Mouse (Mus musculus): ENCODE data around the gene Ankdd1a.

The Ankdd1a gene

GRCm38 (mm10) chr9:65519807-65520504 lies at the start of gene Ankdd1a:
TSS of gene Ankdd1a (minus strand) at chr9:65520193.
- no peak for DNase-seq

DNA sequence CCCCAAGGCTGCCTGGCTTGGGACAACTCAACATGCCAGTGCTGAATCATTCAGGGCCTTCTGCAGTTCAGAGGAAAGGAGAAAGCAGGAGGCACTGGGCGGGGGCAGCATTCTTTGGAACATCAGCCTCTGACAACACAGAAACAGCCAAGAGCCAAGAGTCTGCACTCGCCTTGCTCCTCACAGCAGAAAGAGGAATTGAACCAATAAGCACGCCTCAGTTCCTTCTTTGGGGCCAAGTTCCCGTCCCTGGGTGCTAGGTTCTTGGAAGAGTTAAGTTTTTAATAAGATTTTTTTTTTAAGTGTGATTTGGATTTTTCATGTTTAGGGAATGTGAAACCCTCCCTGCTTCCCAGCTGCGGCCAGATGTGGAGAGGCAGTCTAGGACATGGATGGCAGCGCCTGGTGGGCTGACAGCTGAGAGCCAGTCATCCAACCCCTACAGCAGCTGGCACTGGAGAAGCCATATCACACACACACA lies 49.5 kb upstream of the Ankdd1a start:
- DNase-seq = peak; percentile 34 to 42

DNA sequence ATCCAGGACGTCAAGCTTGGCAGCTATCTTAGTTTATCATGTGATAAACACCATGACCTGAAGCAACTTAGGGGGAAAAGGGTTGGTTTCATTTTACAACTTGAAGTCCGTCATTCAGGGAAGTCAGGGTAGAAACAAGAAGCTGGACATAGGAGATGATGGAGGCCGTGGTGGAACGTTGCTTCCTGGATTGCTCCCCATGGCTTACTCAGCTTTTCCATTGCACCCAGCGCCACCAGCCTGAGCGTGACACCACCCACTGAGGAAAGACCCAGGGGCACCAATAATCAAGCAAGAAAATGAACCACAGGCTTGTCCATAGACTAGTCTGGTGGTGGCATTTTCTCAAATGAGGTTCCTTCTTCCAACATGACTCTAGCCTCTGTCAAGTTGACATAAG lies 48.8 kb upstream of the Ankdd1a start:
- DNase-seq = no peak

GRCm38 (mm10) chr9:65564698-65565097 lies 44.7 kb upstream of the Ankdd1a start:
- DNase-seq = no peak

DNA sequence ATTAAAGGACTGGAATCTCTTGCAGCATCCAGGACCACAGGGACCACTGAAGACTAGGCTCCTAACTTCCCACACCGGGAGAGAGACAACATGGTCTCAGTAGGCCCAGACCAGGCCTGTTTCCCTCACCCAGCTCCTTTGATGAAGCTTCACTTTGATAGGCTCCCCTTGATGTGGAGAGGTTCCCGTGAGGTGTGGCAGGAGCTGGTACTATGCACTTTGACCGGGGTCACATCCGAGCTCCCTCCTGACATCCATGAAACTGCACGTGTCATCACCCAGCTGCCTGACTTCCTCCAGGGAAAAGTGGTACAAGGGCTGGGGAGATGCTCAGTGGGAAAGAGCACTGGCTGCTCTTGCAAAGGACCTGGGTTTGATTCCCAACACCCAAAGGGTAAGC lies 43.1 kb upstream of the Ankdd1a start:
- DNase-seq = no peak

DNA sequence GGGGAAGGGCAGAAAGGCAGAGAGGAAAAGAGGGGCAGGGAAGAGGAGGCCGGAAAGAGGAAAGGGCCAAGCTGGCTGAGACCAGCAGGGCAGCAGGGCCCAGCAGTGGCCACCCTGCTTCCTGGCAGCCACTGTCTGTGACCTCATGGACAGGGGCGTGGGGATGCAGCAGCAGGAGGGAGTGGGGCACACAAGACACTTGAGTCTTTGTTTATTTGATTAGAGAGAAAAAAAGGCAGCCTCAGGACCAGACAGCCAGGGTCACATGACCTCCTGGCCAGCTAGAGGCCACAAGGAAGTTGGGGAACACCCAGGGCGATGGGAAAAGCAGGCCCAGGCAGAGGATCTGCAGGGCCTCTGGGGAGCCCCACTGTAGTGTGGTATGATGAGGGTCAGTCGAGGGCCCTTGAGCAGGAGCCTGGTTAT lies 42.1 kb upstream of the Ankdd1a start:
- no peak for DNase-seq

DNA sequence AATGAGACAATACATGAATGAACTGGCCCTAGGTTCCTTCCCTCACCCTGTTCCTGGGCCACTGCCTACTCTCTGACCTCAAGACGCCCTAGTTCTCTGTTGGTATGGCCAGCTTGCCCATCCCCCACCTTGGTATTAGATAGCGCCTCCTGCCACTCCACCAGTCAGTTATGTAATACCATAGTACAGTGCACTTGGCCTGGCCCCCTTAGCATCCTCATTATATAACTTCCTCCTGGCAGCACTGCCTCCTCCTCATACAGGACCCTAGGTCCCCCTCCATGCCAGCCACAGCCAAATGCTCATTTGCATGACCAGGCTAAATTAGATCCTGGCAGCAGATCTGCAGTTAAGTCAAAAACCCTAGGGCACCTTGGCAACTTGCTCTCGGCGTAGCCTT lies 41.0 kb upstream of the Ankdd1a start:
- DNase-seq = no peak

DNA sequence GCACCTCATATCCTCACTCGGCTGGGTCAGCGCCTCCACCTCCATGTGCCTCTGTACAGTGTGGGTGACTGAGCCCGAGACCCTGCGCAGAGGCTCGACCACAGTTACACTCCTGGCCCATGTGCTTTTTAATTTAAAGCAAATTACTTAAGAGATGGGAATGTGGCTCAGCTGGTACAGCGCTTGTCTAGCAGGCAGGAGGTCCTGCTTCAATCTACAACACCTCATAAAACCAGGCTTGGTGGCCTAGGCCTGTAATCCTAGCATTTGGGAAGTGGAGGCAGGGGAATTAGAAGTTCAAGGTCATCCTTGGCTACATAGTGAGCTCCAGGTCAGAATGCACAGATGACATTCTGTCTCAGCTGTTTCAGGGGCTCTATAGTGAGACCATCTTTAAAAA lies 38.8 kb upstream of the Ankdd1a start:
- DNase-seq = no peak

DNA sequence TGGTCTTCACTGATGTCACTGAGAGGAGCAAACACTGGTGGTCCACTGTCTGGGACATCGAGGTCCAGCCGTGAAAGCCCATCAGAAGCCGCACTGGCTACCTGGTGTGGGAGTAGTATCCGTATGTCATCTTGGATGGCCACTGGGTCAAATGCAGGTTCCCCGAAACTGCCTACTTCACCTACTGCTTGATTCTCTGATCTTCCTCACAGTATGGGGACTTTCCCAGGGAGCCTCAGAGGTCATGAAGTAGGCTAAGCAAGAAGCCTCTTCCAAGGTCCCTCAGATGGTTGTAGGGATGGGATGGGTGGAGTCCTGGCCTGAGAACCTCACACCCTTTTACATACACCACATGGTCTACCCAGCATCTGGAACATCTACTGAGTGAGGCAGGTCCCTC lies 37.0 kb upstream of the Ankdd1a start:
- DNase-seq = no peak

DNA sequence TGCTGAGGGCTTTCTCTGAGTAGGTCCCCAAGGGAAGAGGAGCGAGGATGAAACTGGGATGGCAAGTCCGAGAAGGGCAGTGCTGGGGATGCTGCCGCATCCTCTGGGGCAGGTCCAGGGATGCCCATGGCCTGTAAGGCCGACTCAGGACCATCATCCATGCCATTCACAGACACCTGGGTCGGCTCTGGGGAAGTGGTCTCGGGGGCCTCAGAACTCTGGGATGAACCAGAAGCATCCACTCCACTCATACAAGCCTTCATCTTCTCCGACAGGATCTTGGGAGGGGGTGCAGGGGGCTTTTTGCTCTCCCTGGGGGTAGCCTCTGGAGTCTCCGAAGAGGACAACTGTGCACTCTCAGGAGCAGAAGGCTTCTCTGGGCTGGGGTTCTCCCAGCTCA lies 36.4 kb upstream of the Ankdd1a start:
- DNase-seq = no peak

DNA sequence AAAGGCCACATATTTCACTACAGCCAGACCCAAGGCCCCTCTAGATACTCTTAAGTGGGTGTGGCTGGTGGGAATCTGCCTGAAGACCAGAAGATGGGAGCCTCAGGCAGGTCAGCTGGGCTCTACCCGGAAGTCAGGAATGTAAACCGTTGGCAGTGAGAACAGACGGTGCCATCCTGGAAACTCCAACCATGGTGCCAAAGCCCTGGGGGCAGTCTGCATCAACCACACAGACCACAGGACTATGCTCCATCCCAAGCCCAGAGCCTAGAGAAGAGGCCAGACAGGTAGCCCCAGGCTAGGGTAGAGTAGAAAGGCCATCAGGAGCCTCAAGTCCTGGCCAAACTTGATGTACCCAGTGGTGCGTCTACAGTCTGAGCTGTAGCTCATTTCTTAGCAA lies 35.6 kb upstream of the Ankdd1a start:
- DNase-seq = no peak

GRCm38 (mm10) chr9:65555001-65555405 lies 35.0 kb upstream of the Ankdd1a start:
- no peak for DNase-seq

- no peak for DNase-seq
These were observed 32.7 kb upstream of the Ankdd1a start for GRCm38 (mm10) chr9:65552711-65553110.

DNA sequence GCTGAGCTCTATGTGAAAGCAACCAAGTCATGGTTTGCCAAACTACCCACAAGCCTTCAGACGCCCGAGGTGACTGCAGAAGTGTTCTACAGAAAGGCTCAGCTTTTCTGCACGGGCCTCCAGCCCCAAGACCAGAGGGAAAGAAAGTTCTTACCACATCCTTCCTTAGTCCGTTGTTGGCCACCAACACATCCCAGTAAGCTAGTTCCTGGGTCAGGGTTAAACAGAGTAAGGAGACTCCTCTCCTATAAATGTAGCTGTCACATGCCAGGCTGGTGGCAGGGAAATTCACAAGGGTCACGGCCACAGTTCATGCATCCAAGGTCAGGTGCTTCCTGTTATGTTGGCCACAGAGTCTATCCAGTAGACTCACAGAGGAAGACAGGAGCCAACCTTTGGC lies 32.1 kb upstream of the Ankdd1a start:
- DNase-seq = peak; percentile 47 to 48

- peak; percentile 79 to 84 for DNase-seq
These were observed 31.0 kb upstream of the Ankdd1a start for GRCm38 (mm10) chr9:65551035-65551434.

DNA sequence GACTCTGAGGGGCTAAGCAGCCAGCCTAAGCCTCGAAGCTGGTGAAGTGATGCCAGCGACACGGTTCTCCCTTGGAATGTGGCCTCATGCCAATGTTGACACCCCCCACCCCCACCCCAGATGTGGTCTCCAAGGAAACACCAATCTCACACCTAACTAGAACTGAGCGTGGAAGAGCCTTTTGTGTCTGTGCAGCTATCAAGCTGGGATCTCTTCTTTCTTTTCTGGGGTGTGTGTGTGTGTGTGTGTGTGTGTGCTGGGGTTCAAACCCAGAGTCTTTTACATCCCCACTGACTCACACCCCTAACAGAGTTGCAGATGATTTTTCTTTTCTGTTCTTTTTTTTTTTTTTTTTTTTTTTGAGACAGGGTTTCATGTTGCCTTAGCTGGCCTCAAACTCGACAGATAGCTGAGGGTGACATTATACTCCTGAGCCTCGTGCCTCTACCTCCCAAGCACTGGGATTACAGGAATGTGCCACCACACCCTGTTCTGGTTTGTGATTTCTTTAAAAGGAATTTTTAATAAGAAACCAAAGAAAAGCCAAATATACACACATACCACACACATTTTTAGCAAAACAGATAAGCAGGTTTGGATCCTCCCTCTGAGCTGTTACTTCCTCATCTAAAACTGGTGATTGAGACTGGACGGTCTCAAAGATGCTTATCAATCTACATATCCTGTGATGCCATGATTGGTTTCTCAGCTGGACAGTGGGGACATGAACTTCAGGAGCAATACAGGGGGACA lies 30.3 kb upstream of the Ankdd1a start:
- peak in 1 of 2 experiments; percentile 30 for DNase-seq

DNA sequence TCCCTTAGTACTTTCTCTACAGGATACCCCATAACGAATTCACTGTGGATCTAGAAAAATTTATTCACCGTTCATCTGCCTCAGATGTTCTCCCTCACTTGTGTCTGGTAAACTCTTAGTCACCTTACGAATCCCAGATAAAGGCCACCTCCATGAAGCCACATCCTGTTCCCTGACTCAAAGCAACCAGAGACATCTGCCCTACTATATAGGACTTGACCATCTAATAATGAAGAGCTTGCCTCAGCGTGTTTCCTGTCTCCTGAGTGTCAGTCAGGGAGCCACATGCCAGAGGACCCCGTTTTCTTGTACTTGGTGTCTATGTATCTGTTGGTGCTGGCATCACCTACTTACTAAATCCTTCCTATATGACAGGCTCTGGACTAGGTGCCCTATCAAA lies 29.6 kb upstream of the Ankdd1a start:
- no peak for DNase-seq

- no peak for DNase-seq
These were observed 29.1 kb upstream of the Ankdd1a start for GRCm38 (mm10) chr9:65549139-65549538.

GRCm38 (mm10) chr9:65548311-65548710 lies 28.3 kb upstream of the Ankdd1a start:
- no peak for DNase-seq

DNA sequence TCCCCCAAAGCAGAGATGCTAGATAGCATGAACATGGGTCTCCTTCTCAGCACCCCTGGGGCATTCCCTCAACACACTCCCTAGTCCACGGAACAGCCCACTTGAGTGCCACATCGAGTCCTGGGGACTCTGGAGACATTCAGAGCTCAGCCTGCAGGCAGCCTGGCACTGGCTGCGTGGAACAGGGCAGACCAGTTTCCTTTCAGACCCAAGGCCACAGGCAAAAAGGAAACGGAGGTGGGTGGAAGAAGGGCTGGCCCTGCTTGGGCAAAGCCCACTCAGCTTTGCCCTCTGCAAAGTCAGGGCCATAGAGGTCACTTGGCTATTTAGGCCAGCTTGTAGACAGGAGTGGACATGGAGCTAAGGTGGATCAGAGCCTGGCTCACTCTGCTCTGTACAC lies 27.9 kb upstream of the Ankdd1a start:
- DNase-seq = no peak

DNA sequence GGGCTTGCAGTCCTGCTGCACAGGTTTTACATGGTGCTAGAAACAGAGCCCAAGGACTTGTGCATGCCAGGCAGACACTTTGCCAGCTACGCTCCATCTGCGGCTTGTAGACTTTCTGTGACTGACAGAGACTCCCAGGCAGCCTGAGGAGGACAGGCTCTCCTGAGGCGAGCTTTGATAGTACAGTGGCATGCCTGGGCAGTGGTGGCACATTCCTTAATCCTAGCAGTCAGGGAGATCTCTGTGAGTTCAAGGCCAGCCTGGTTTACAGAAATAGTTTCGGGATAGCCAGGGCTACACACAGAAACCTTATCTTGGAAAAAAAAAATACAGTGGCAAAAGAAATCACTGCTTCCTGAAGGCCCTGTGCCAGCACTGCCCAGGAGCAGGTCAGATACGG lies 27.1 kb upstream of the Ankdd1a start:
- no peak for DNase-seq

DNA sequence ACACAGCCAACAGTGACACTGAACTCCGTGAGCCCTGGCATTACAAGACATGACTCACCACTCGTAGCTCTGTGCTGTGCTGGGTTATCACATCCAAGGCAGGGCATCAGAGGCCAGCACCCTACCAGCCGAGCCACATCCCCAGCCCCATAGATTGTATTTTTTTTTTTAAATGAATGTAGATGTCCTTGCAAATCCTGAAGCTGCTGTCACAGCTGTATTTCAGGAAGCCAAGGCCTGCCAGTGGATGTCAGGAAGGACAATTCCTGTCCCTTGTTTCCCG lies 26.4 kb upstream of the Ankdd1a start:
- DNase-seq = no peak

- DNase-seq = peak; percentile 60 to 67
These were observed 25.8 kb upstream of the Ankdd1a start for GRCm38 (mm10) chr9:65545635-65546412.

- peak in 1 of 2 experiments; percentile 40 for DNase-seq
These were observed 22.1 kb upstream of the Ankdd1a start for GRCm38 (mm10) chr9:65542111-65542524.
